Mouse (Mus musculus): ENCODE results near the gene Gm17606. TPM values are rescaled to one million over a fixed set of nuclear protein-coding genes. Genes with fewer than 3 reads are reported as not detected.

The Gm17606 gene
- total and polyA plus RNA-seq, 3 experiments: 2.5 TPM; not detected in 2

DNA sequence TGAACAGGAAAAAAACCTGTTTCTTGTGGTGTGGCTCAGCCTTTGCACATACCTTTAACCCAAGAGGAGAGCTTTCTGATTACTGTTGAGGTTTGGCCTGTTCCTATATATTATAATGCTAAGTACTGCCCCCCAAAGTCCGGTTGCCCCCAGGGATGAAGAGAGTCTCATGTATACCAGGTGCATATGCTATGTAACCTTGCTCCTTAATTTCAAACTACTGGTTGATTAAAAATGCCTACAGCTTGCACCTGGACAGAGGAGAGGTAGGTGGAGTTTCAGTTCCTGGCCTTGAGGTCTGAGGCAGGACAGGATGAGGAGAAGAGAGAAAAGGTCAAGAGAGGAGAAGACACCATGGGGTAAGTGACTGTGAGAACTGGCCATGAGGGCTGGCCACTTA is 19.6 kb upstream of the Gm17606 start, which contains the start of gene Psmb11:
Gene Psmb11 (plus strand): TSS at position 301 of the 400 bp plus-strand sequence.
- dilution Hi-C loops (cut with MboI; ENCODE audit: extremely low pct_ligation_motif_present, extremely low pct_unique_long_range_greater_than_20kb, low sequenced_read_pairs): no loop called here
- Histone ChIP-seq H3K36me3 (replicated peaks in 1 of 2; ENCODE audit: control insufficient read depth in 1 of 2, insufficient read depth in 1 of 2, low read length in 1 of 2) (peaks cover 1 to 3% of the 10 kb centered on the region in 2 experiments), H3K4me3 (replicated peaks in 1 of 3; ENCODE audit: low read depth in 2 of 3, low read length in 2 of 3, poor library complexity in 1 of 3) (no peak within 1 kb of the TSS)

DNA sequence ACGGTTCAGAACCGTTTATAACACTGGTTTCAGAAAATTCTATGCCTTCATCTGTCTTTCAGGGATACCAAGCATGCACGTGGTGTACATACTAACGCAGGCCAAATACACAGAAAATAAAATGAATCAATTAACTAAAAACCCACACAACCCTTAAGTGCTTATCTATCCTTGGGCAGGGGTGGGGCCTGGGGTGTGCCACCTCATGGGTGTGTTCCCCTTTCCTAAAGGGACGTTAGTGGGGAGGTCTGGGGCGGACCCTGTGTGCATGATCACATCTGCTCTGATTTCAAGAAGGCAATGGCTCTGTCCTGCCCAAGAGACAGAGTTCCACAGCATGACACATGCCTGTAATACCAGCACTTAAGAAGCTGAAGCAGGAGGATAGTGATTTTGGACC is 17.4 kb upstream of the Gm17606 start:
- Histone ChIP-seq H3K4me1 (ENCODE audit: control insufficient read depth in 1 of 2, insufficient read depth in 2 of 2) (peaks cover 0 to 4% of the 10 kb centered on the region in 2 experiments; a peak in 1 of 4 replicates), H3K36me3 (replicated peaks in 1 of 2; ENCODE audit: control insufficient read depth in 1 of 2, insufficient read depth in 1 of 2, low read length in 1 of 2) (peaks cover 0 to 4% of the 10 kb centered on the region in 2 experiments), H3K9ac (ENCODE audit: insufficient read depth, low read depth) (no peak overlapping the region), H3K4me3 (replicated peaks in 1 of 3; ENCODE audit: low read depth in 2 of 3, low read length in 2 of 3, poor library complexity in 1 of 3) (no peak overlapping the region), H3K79me2 (replicated peaks; ENCODE audit: control insufficient read depth, extremely low read depth, insufficient read depth, poor library complexity, severe bottlenecking) (no peaks in the 10 kb centered on the region), H3K9me3 (replicated peaks; ENCODE audit: low read length) (peaks cover 3% of the 10 kb centered on the region), H3K27ac (ENCODE audit: insufficient read depth, low read depth) (no peak overlapping the region), H3K4me2 (ENCODE audit: insufficient read depth, low read depth, poor library complexity, severe bottlenecking) (no peak overlapping the region), H3K27me3 (replicated peaks) (no peaks in the 10 kb centered on the region)
- no peak for DNase-seq (ENCODE audit: extremely low read depth)
- TF ChIP-seq USF1 (IDR thresholded peaks at IDR 0.05; ENCODE audit: low read depth, low read length) (no peak), UBTF (IDR thresholded peaks at IDR 0.05; ENCODE audit: low read depth, low read length) (no peak), PAX5 (IDR thresholded peaks at IDR 0.05; ENCODE audit: low read length) (no peak), ZC3H11A (IDR thresholded peaks at IDR 0.05; ENCODE audit: low read depth, low read length) (no peak), ELF1 (IDR thresholded peaks at IDR 0.05; ENCODE audit: low read depth, low read length) (no peak)
- dilution Hi-C loops (cut with MboI; ENCODE audit: extremely low pct_ligation_motif_present, extremely low pct_unique_long_range_greater_than_20kb, low sequenced_read_pairs) (no loop called here), in situ Hi-C loops (cut with MboI; ENCODE audit: low pct_ligation_motif_present, low pct_unique_long_range_greater_than_20kb, low sequenced_read_pairs) (no loop called here)

More for the DNA sequence above, 19.6 kb upstream of the Gm17606 start, which contains the start of gene Psmb11:
- H3K9ac ChIP-seq (ENCODE audit: insufficient read depth, low read depth): no peak within 1 kb of the TSS
- H3K9me3 ChIP-seq (replicated peaks; ENCODE audit: low read length): peaks cover 3% of the 10 kb centered on the region
- peaks cover 4 to 12% of the 10 kb centered on the region in 2 experiments; a peak in 3 of 4 replicates for H3K4me1 ChIP-seq (ENCODE audit: control insufficient read depth in 1 of 2, insufficient read depth in 2 of 2)
- in situ Hi-C loops (cut with MboI; ENCODE audit: low pct_ligation_motif_present, low pct_unique_long_range_greater_than_20kb, low sequenced_read_pairs): no loop called here
- TF ChIP-seq POLR2AphosphoS2 (IDR thresholded peaks at IDR 0.05; ENCODE audit: low read depth, low read length): no peak
- no peak for TF ChIP-seq CTCF (conservative IDR thresholded peaks at IDR 0.05 in 1 of 2, IDR thresholded peaks at IDR 0.05 in 1 of 2; ENCODE audit: low read depth in 2 of 2, low read length in 2 of 2)
- TF ChIP-seq CHD2 (IDR thresholded peaks at IDR 0.05; ENCODE audit: low read length): no peak
- TF ChIP-seq ETS1 (conservative IDR thresholded peaks at IDR 0.05; ENCODE audit: low read depth, low read length): no peak
- no peak for TF ChIP-seq ZC3H11A (IDR thresholded peaks at IDR 0.05; ENCODE audit: low read depth, low read length)
- TF ChIP-seq SIN3A (IDR thresholded peaks at IDR 0.05; ENCODE audit: low read length): no peak
- TF ChIP-seq ZNF384 (IDR thresholded peaks at IDR 0.05; ENCODE audit: low read depth, low read length): no peak
- no peak for TF ChIP-seq NRF1 (IDR thresholded peaks at IDR 0.05; ENCODE audit: low read depth, low read length)
- TF ChIP-seq NELFE (IDR thresholded peaks at IDR 0.05; ENCODE audit: low read depth, low read length): no peak
- H3K4me2 ChIP-seq (ENCODE audit: insufficient read depth, low read depth, poor library complexity, severe bottlenecking): no peak within 1 kb of the TSS
- no peak within 1 kb of the TSS for H3K27ac ChIP-seq (ENCODE audit: insufficient read depth, low read depth)
- H3K79me2 ChIP-seq (replicated peaks; ENCODE audit: control insufficient read depth, extremely low read depth, insufficient read depth, poor library complexity, severe bottlenecking): peaks cover 15% of the 10 kb centered on the region
- H3K27me3 ChIP-seq (replicated peaks): no peaks in the 10 kb centered on the region
- DNase-seq (ENCODE audit: extremely low read depth): no peak

DNA sequence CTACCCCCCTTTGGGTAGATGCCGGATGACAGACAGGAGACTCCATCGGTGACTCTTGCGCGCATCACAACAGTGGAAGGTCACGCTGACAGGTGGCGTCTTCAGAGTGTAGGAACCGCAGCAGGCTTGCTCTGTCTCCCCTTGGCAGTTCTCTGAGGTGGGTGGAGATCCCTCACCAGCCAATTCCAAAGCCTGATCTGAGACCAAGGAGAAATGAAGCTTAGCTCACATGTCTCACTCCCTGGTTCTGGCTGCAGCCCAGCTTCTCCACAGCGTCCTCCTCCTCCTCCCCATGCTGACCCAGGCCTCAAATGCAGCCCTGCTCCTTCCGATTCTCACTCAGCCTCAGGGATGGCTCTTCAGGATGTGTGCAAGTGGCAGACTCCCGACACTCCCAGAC is 15.8 kb upstream of the Gm17606 start:
- Histone ChIP-seq H3K27ac (ENCODE audit: insufficient read depth, low read depth) (no peak overlapping the region), H3K9ac (ENCODE audit: insufficient read depth, low read depth) (no peak overlapping the region), H3K4me3 (replicated peaks in 1 of 3; ENCODE audit: low read depth in 2 of 3, low read length in 2 of 3, poor library complexity in 1 of 3) (no peak overlapping the region), H3K36me3 (replicated peaks in 1 of 2; ENCODE audit: control insufficient read depth in 1 of 2, insufficient read depth in 1 of 2, low read length in 1 of 2) (peaks cover 0 to 17% of the 10 kb centered on the region in 2 experiments), H3K4me2 (ENCODE audit: insufficient read depth, low read depth, poor library complexity, severe bottlenecking) (no peak overlapping the region), H3K4me1 (ENCODE audit: control insufficient read depth in 1 of 2, insufficient read depth in 2 of 2) (peaks cover 0 to 4% of the 10 kb centered on the region in 2 experiments; a peak in 1 of 4 replicates), H3K79me2 (replicated peaks; ENCODE audit: control insufficient read depth, extremely low read depth, insufficient read depth, poor library complexity, severe bottlenecking) (no peaks in the 10 kb centered on the region), H3K27me3 (replicated peaks) (no peaks in the 10 kb centered on the region), H3K9me3 (replicated peaks; ENCODE audit: low read length) (no peaks in the 10 kb centered on the region)
- no peak for DNase-seq (ENCODE audit: extremely low read depth)
- in situ Hi-C loops (cut with MboI; ENCODE audit: low pct_ligation_motif_present, low pct_unique_long_range_greater_than_20kb, low sequenced_read_pairs): loop anchor here (25.0 kb wide), 1 partner anchor 563 kb away; no protein-coding TSS in a partner anchor
- dilution Hi-C loops (cut with MboI; ENCODE audit: extremely low pct_ligation_motif_present, extremely low pct_unique_long_range_greater_than_20kb, low sequenced_read_pairs): no loop called here
- TF ChIP-seq ZMIZ1 (IDR thresholded peaks at IDR 0.05; ENCODE audit: low read depth, low read length) (no peak), UBTF (IDR thresholded peaks at IDR 0.05; ENCODE audit: low read depth, low read length) (no peak), MYC (IDR thresholded peaks at IDR 0.05; ENCODE audit: low read depth, low read length) (no peak), GABPA (IDR thresholded peaks at IDR 0.05; ENCODE audit: insufficient replicate concordance, low read depth, low read length) (no peak), POLR2AphosphoS2 (IDR thresholded peaks at IDR 0.05; ENCODE audit: low read depth, low read length) (no peak), ZNF384 (IDR thresholded peaks at IDR 0.05; ENCODE audit: low read depth, low read length) (no peak), CHD1 (IDR thresholded peaks at IDR 0.05; ENCODE audit: low read depth, low read length) (no peak), HCFC1 (IDR thresholded peaks at IDR 0.05; ENCODE audit: low read depth, low read length) (no peak), KAT2A (IDR thresholded peaks at IDR 0.05; ENCODE audit: insufficient replicate concordance, low read length) (no peak), MAX (IDR thresholded peaks at IDR 0.05; ENCODE audit: low read length) (no peak), ZC3H11A (IDR thresholded peaks at IDR 0.05; ENCODE audit: low read depth, low read length) (no peak)

Measured in CH12.LX (cell line).